Mouse (Mus musculus): ENCODE results near the gene Gm21883. TPM values are rescaled to one million over a fixed set of nuclear protein-coding genes. Genes with fewer than 3 reads are reported as not detected.
"Not testable (repeated sequence)": the region's sequence is repeated elsewhere in the genome, so short reads cannot be mapped to it uniquely, and the experiment has no call there.

The Gm21883 gene
- not detected in 2 replicates for total RNA-seq (2015)
- not detected in 2 replicates for total RNA-seq (2017)

GRCm38 (mm10) chrX:31574183-31574582 is at the start of gene Gm21883:
Gene Gm21883 (minus strand): TSS chrX:31574283.
- not testable (repeated sequence) for ATAC-seq (replicated peaks; ENCODE audit: poor library complexity)

DNA sequence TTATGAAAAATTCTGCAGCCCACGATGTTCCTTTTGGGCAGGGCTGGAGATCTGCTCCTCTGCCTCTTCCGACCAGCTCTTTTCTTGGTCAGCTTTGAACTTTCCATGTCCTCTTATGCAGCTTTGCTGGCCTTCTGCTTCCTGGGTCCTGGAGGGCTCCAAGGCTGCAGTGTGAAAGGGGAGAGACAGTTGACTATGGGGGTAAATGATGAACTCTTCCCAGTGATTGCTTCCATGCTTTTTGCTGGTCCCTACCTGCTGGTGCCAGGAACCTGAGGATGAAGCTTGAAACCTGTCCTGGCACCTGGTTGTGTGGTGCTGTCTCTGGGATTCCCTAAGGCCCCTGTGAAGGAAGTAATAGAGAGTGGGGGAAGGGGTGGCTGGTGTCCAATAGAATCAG is 44.7 kb upstream of the Gm21883 start, which contains the start of gene Spin2e:
Spin2e (minus strand) TSS at position 101 of the 400 bp plus-strand sequence.
- ATAC-seq (replicated peaks; ENCODE audit: poor library complexity), result not testable (repeated sequence)

Other genes starting within 250 kb of the Gm21883 start
- not detected in 2 replicates for gene Btbd35f26, start 237.8 kb downstream of the Gm21883 start, total RNA-seq (2015)
- not detected in 2 replicates for gene Btbd35f26, start 237.8 kb downstream of the Gm21883 start, total RNA-seq (2017)
- gene Btbd35f19, start 190.4 kb downstream of the Gm21883 start, total RNA-seq (2015), result not detected in 2 replicates
- not detected in 2 replicates for gene Btbd35f19, start 190.4 kb downstream of the Gm21883 start, total RNA-seq (2017)
- gene Spin2e, start 44.6 kb upstream of the Gm21883 start, total RNA-seq (2015), result not detected in 2 replicates
- not detected in 2 replicates for gene Spin2e, start 44.6 kb upstream of the Gm21883 start, total RNA-seq (2017)
- gene Btbd35f25, start 142.9 kb upstream of the Gm21883 start, total RNA-seq (2015), result not detected in 2 replicates
- gene Btbd35f25, start 142.9 kb upstream of the Gm21883 start, total RNA-seq (2017), result not detected in 2 replicates